Mouse (Mus musculus): Measurements from ENCODE around the gene Cib2.

DNA sequence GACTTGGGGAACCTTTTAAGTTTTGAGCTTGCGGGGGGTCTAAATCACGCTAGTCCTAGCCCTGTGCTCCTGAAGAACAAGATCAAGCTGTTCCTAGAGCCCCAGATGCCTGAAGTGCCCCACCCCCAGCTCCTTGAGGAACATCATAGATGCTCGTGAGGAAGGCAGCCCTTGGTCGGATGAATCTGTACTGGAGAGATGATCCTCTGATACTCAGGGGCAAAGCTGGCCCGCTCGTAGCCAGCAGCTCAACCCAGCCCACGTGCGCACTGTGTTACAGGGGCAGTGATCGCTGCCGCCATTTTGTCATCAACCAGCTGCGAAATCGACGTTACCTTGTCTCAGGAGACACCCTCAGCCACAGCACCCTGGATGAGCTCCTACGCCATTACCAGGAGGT is 21.3 kb downstream of the Cib2 start, which contains the start of gene Sh2d7:
- TF ChIP-seq CTCF (IDR thresholded peaks at IDR 0.05; ENCODE audit: low read depth) (no peak), EP300 (IDR thresholded peaks at IDR 0.05; ENCODE audit: low read depth) (no peak)
